Mouse (Mus musculus) liver, embryonic 14.5 days (tissue): ENCODE results near the gene Palm.

Experiments
- CTCF ChIP-seq: IDR thresholded peaks from 2 replicates; pipeline ENCODE4 v1.5.1; 2016; ENCODE audit warnings: antibody characterized with exemption, low read depth, control low read depth
- EP300 ChIP-seq: IDR thresholded peaks from 2 replicates; pipeline ENCODE4 v1.6.1; 2016; ENCODE audit warnings: antibody characterized with exemption, low read depth

- TF ChIP-seq CTCF (no peak), EP300 (no peak)
Observed at GRCm38 (mm10) chr10:79803716-79804323, 10.4 kb downstream of the Palm start.
